Comparison of ENCODE assay signal across 10 mouse cellular contexts in the genomic region with DNA sequence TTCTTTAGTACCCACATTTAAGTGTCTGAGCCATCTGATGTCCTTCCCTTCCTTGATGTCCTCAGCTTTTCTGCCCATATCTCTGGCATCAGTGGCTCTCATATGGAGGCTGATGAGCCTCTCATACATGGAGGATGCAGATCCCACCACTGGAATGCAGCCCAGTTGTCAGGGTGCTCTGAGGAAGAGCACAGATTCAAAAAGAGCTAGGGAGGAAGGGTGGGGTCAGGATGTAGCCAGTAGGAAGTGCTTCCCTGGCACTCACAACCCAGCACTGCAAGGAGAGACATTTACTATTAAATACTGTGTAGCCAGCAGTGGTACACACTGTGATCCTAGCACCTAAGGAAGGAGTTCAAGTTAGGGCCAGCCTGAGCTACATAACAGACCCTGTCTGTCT. TPM values are rescaled to one million over a fixed set of nuclear protein-coding genes. Genes with fewer than 3 reads are reported as not detected.
DNase-seq lines count a peak whose midpoint lies in the region; ATAC-seq and TF ChIP-seq lines count a peak whose summit lies in the region.
"Had no signal": no experiment of that assay in that cellular context is flagged by ENCODE, and none has a peak within 500 bp of the region (broad histone marks: within the 10 kb centered on the region; RNA-seq: fewer than 3 reads in every experiment).

No protein-coding gene starts in this region.

- no peak overlapping the region for H3K9ac ChIP-seq in hindbrain, embryonic 14.5 days
- H3K9ac ChIP-seq in hindbrain, embryonic 13.5 days, result no peak overlapping the region

- H3K27me3 ChIP-seq in hindbrain, embryonic 10.5 days (ENCODE audit: insufficient read depth, poor library complexity, severe bottlenecking), result no peaks in the 10 kb centered on the region
- H3K27me3 ChIP-seq in hindbrain, embryonic 14.5 days (ENCODE audit: control insufficient read depth, insufficient read depth, low read length), result no peaks in the 10 kb centered on the region
- no peaks in the 10 kb centered on the region for H3K27me3 ChIP-seq in hindbrain, embryonic 13.5 days

- peaks cover 84% of the 10 kb centered on the region for H3K36me3 ChIP-seq in hindbrain, embryonic 10.5 days
- H3K36me3 ChIP-seq in hindbrain, embryonic 14.5 days (replicated peaks; ENCODE audit: control insufficient read depth, insufficient read depth), result peaks cover 77% of the 10 kb centered on the region
- peaks cover 74% of the 10 kb centered on the region for H3K36me3 ChIP-seq in hindbrain, embryonic 13.5 days

- peak overlapping the region; percentile 84 for H3K27ac ChIP-seq in hindbrain, embryonic 10.5 days
- H3K27ac ChIP-seq in hindbrain, embryonic 14.5 days, result no peak overlapping the region
- peak overlapping the region; percentile 57; the same call in 1 of the 2 replicates for H3K27ac ChIP-seq in bone marrow, adult 2 months (ENCODE audit: control insufficient read depth, insufficient read depth, low read depth, low read length, poor library complexity)
- peak overlapping the region; percentile 76 for H3K27ac ChIP-seq in hindbrain, embryonic 13.5 days
- H3K27ac ChIP-seq: limb, embryonic 10.5 days had no signal

- no peak for TF ChIP-seq CTCF in bone marrow, adult 2 months (IDR thresholded peaks at IDR 0.05; ENCODE audit: control insufficient read depth, insufficient read depth, low read length)

- no peak overlapping the region for H3K4me3 ChIP-seq in hindbrain, embryonic 10.5 days
- H3K4me3 ChIP-seq in hindbrain, embryonic 14.5 days (replicated peaks; ENCODE audit: low read length), result no peak overlapping the region
- no peak overlapping the region for H3K4me3 ChIP-seq in bone marrow, adult 2 months (replicated peaks; ENCODE audit: control insufficient read depth, low read depth, low read length)
- H3K4me3 ChIP-seq in hindbrain, embryonic 13.5 days, result no peak overlapping the region
- H3K4me3 ChIP-seq: limb, embryonic 10.5 days had no signal

- no peak for DNase-seq in hindbrain, embryonic 10.5 days (ENCODE audit: low spot score)
- no peak for DNase-seq in hindbrain, embryonic 14.5 days (ENCODE audit: low spot score)
- peak; percentile 31 for DNase-seq in lung, postnatal 25 days (ENCODE audit: low spot score)
- no peak for DNase-seq in embryo, embryonic 10 days (ENCODE audit: low spot score)
- no peak for DNase-seq in retina, embryonic 14.5 days (ENCODE audit: low spot score)
- no peak for DNase-seq in cerebellum, adult 11 months
- DNase-seq: heart, adult 18-20 months had no signal

- H3K4me2 ChIP-seq in hindbrain, embryonic 14.5 days (replicated peaks), result no peak overlapping the region
- no peak overlapping the region for H3K4me2 ChIP-seq in hindbrain, embryonic 13.5 days

- peaks cover 58% of the 10 kb centered on the region for H3K4me1 ChIP-seq in hindbrain, embryonic 10.5 days (replicated peaks)
- H3K4me1 ChIP-seq in hindbrain, embryonic 14.5 days (replicated peaks; ENCODE audit: control insufficient read depth, insufficient read depth, low read length), result peaks cover 11% of the 10 kb centered on the region
- H3K4me1 ChIP-seq in bone marrow, adult 2 months (ENCODE audit: control insufficient read depth, insufficient read depth, low read length), result peaks cover 11% of the 10 kb centered on the region
- peaks cover 40% of the 10 kb centered on the region for H3K4me1 ChIP-seq in hindbrain, embryonic 13.5 days (replicated peaks)

- no peak for ATAC-seq in hindbrain, embryonic 14.5 days (ENCODE audit: low FRiP score)
- ATAC-seq in hindbrain, embryonic 13.5 days (ENCODE audit: low FRiP score), result no peak

- no peaks in the 10 kb centered on the region for H3K9me3 ChIP-seq in hindbrain, embryonic 10.5 days
- no peaks in the 10 kb centered on the region for H3K9me3 ChIP-seq in hindbrain, embryonic 14.5 days (ENCODE audit: control insufficient read depth, low read length)
- no peaks in the 10 kb centered on the region for H3K9me3 ChIP-seq in hindbrain, embryonic 13.5 days
- H3K9me3 ChIP-seq: limb, embryonic 10.5 days had no signal

- TF ChIP-seq POLR2A in bone marrow, adult 2 months (IDR thresholded peaks at IDR 0.05; ENCODE audit: borderline replicate concordance, control insufficient read depth, low read depth, low read length), result no peak

RNA-seq across cellular contexts. Expression of a gene that starts 8.0 kb away (rescaled TPM):
- polyA plus RNA-seq in hindbrain, embryonic 10.5 days (2016; fragmentation: Nextera tagmentation; extraction: Ambion mirVana), result 1.5 and 1.6 TPM in 2 replicates
- 0.92 and 1.0 TPM in 2 replicates for polyA plus RNA-seq in hindbrain, embryonic 14.5 days (2014; fragmentation: Nextera tagmentation; extraction: Ambion mirVana)
- 0.90 TPM in 1 of 2 replicates, not detected in the other for polyA plus RNA-seq in bone marrow, adult 2 months (2011; ENCODE audit: insufficient read depth, insufficient read length, low replicate concordance, missing spikeins)
- polyA plus RNA-seq in hindbrain, embryonic 13.5 days (2015; fragmentation: Nextera tagmentation; extraction: Ambion mirVana), result 2.0 and 2.2 TPM in 2 replicates
